Mouse (Mus musculus): Measurements from ENCODE around the gene Clec16a. TPM values are rescaled to one million over a fixed set of nuclear protein-coding genes. Genes with fewer than 3 reads are reported as not detected.

The Clec16a gene
- total and polyA plus RNA-seq, 3 experiments: 20.0 to 24.2 (median 20.5) TPM

- in situ Hi-C loops (cut with MboI; ENCODE audit: low pct_ligation_motif_present, low pct_unique_long_range_greater_than_20kb, low sequenced_read_pairs): loop anchor here (5.0 kb wide), 1 partner anchor 35 kb away; no protein-coding TSS in a partner anchor
- Histone ChIP-seq H3K36me3 (replicated peaks in 1 of 2; ENCODE audit: control insufficient read depth in 1 of 2, insufficient read depth in 1 of 2, low read length in 1 of 2) (peaks cover 0 to 26% of the 10 kb centered on the region in 2 experiments), H3K9ac (ENCODE audit: insufficient read depth, low read depth) (peak overlapping the region; percentile 89), H3K9me3 (replicated peaks; ENCODE audit: low read length) (no peaks in the 10 kb centered on the region), H3K27ac (ENCODE audit: insufficient read depth, low read depth) (peak overlapping the region; percentile 97), H3K27me3 (replicated peaks) (no peaks in the 10 kb centered on the region), H3K4me3 (replicated peaks in 1 of 3; ENCODE audit: low read depth in 2 of 3, low read length in 2 of 3, poor library complexity in 1 of 3) (peak overlapping the region; percentile 84 to 99 (median 96)), H3K79me2 (replicated peaks; ENCODE audit: control insufficient read depth, extremely low read depth, insufficient read depth, poor library complexity, severe bottlenecking) (peaks cover 16% of the 10 kb centered on the region), H3K4me2 (ENCODE audit: insufficient read depth, low read depth, poor library complexity, severe bottlenecking) (peak overlapping the region; percentile 52), H3K4me1 (ENCODE audit: control insufficient read depth in 1 of 2, insufficient read depth in 2 of 2) (peaks cover 27 to 60% of the 10 kb centered on the region in 2 experiments)
- peak; percentile 83 for DNase-seq (ENCODE audit: extremely low read depth)
- dilution Hi-C loops (cut with MboI; ENCODE audit: extremely low pct_ligation_motif_present, extremely low pct_unique_long_range_greater_than_20kb, low sequenced_read_pairs): no loop called here
- no peak for TF ChIP-seq MAFK (IDR thresholded peaks at IDR 0.05; ENCODE audit: insufficient replicate concordance, low read length)
- no peak; the same call in 1 of the 2 replicates for TF ChIP-seq MAX (IDR thresholded peaks at IDR 0.05; ENCODE audit: low read length)
- TF ChIP-seq MXI1 (IDR thresholded peaks at IDR 0.05; ENCODE audit: low read depth, low read length): no peak; the same call in 1 of the 2 replicates
- no peak for TF ChIP-seq CHD1 (IDR thresholded peaks at IDR 0.05; ENCODE audit: low read depth, low read length)
- no peak for TF ChIP-seq PAX5 (IDR thresholded peaks at IDR 0.05; ENCODE audit: low read length)
- TF ChIP-seq NELFE (IDR thresholded peaks at IDR 0.05; ENCODE audit: low read depth, low read length): peak; percentile 33; the same call in 1 of the 2 replicates
- TF ChIP-seq IRF4 (IDR thresholded peaks at IDR 0.05; ENCODE audit: low read depth, low read length): peak; percentile 44
- TF ChIP-seq NRF1 (IDR thresholded peaks at IDR 0.05; ENCODE audit: low read depth, low read length): 0 out of 2 replicates have a peak, but pooled peaks have one; percentile 9
- TF ChIP-seq CHD2 (IDR thresholded peaks at IDR 0.05; ENCODE audit: low read length): 0 out of 2 replicates have a peak, but pooled peaks have one; percentile 31
- TF ChIP-seq ZMIZ1 (IDR thresholded peaks at IDR 0.05; ENCODE audit: low read depth, low read length): peak; percentile 79
- no peak for TF ChIP-seq JUND (conservative IDR thresholded peaks at IDR 0.05; ENCODE audit: low read depth, low read length)
- TF ChIP-seq USF2 (conservative IDR thresholded peaks at IDR 0.05; ENCODE audit: low read depth, low read length): no peak
- TF ChIP-seq MAZ (IDR thresholded peaks at IDR 0.05; ENCODE audit: low read depth, low read length): no peak; the same call in 1 of the 2 replicates
- no peak for TF ChIP-seq ZNF384 (IDR thresholded peaks at IDR 0.05; ENCODE audit: low read depth, low read length)
- peak; percentile 7; the same call in 1 of the 2 replicates for TF ChIP-seq SIN3A (IDR thresholded peaks at IDR 0.05; ENCODE audit: low read length)
- peak; percentile 54; the same call in 1 of the 2 replicates for TF ChIP-seq TBP (conservative IDR thresholded peaks at IDR 0.05; ENCODE audit: low read depth, low read length)
- no peak for TF ChIP-seq ETS1 (conservative IDR thresholded peaks at IDR 0.05; ENCODE audit: low read depth, low read length)
- TF ChIP-seq GABPA (IDR thresholded peaks at IDR 0.05; ENCODE audit: insufficient replicate concordance, low read depth, low read length): no peak
- TF ChIP-seq RCOR1 (conservative IDR thresholded peaks at IDR 0.05; ENCODE audit: low read depth, low read length): no peak; the same call in 1 of the 2 replicates
- peak; percentile 69; the same call in 1 of the 2 replicates for TF ChIP-seq UBTF (IDR thresholded peaks at IDR 0.05; ENCODE audit: low read depth, low read length)
- no peak for TF ChIP-seq RAD21 (IDR thresholded peaks at IDR 0.05; ENCODE audit: low read depth, low read length)
- TF ChIP-seq JUN (IDR thresholded peaks at IDR 0.05; ENCODE audit: insufficient read depth, low read depth, low read length): no peak
- no peak for TF ChIP-seq HCFC1 (IDR thresholded peaks at IDR 0.05; ENCODE audit: low read depth, low read length)
- 0 out of 2 replicates have a peak, but pooled peaks have one; percentile 36 for TF ChIP-seq EP300 (IDR thresholded peaks at IDR 0.05; ENCODE audit: low read length)
- TF ChIP-seq ZKSCAN1 (IDR thresholded peaks at IDR 0.05; ENCODE audit: borderline replicate concordance, low read depth, low read length): no peak
- no peak; the same call in none of the 2 replicates for TF ChIP-seq MEF2A (IDR thresholded peaks at IDR 0.05; ENCODE audit: borderline replicate concordance, low read depth, low read length)
- no peak; the same call in 1 of the 2 replicates for TF ChIP-seq POLR2A (IDR thresholded peaks at IDR 0.05; ENCODE audit: low read depth, low read length)
- no peak for TF ChIP-seq CTCF (conservative IDR thresholded peaks at IDR 0.05 in 1 of 2, IDR thresholded peaks at IDR 0.05 in 1 of 2; ENCODE audit: low read depth in 2 of 2, low read length in 2 of 2)
- TF ChIP-seq USF1 (IDR thresholded peaks at IDR 0.05; ENCODE audit: low read depth, low read length): no peak
- TF ChIP-seq E2F4 (IDR thresholded peaks at IDR 0.05; ENCODE audit: insufficient replicate concordance, low read depth, low read length): no peak
- 0 out of 2 replicates have a peak, but pooled peaks have one; percentile 61 for TF ChIP-seq KAT2A (IDR thresholded peaks at IDR 0.05; ENCODE audit: insufficient replicate concordance, low read length)
- peak; percentile 81; the same call in 1 of the 2 replicates for TF ChIP-seq POLR2AphosphoS2 (IDR thresholded peaks at IDR 0.05; ENCODE audit: low read depth, low read length)
- no peak; the same call in 1 of the 2 replicates for TF ChIP-seq BHLHE40 (IDR thresholded peaks at IDR 0.05; ENCODE audit: low read depth, low read length)
- peak; percentile 25; the same call in 1 of the 2 replicates for TF ChIP-seq ELF1 (IDR thresholded peaks at IDR 0.05; ENCODE audit: low read depth, low read length)
- peak; percentile 31; the same call in 1 of the 2 replicates for TF ChIP-seq SMC3 (IDR thresholded peaks at IDR 0.05; ENCODE audit: low read depth, low read length)
- TF ChIP-seq TCF12 (IDR thresholded peaks at IDR 0.05; ENCODE audit: low read depth, low read length): peak; percentile 89
- TF ChIP-seq ZC3H11A (IDR thresholded peaks at IDR 0.05; ENCODE audit: low read depth, low read length): no peak
These were observed 237.4 kb downstream of the Clec16a start for GRCm38 (mm10) chr16:10782377-10783151.
